ENCODE assay signal across 24 mouse cellular contexts in the genomic region with DNA sequence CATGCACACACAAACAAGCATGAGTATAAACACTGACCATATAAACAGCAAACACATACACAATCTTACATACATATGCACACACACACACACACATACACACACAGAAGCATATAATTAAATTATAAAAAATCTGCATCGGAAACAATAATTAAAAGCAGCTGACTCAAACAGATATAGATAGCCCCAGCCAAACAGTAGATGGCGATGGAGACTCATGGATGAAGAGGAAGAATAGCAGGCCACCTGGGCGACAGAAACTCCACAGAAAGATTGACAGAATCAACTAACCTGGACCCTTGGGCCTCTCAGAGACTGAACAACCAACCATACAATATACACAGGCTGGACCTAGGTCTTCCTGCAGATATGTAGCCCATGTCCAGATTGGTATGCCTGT. TPM values are rescaled to one million over a fixed set of nuclear protein-coding genes. Genes with fewer than 3 reads are reported as not detected.
DNase-seq lines count a peak whose midpoint lies in the region; ATAC-seq and TF ChIP-seq lines count a peak whose summit lies in the region.
"Had no signal": no experiment of that assay in that cellular context is flagged by ENCODE, and none has a peak within 500 bp of the region (broad histone marks: within the 10 kb centered on the region; RNA-seq: fewer than 3 reads in every experiment).

No protein-coding gene starts in this region.

- no peaks in the 10 kb centered on the region for H3K27me3 ChIP-seq in intestine, postnatal 0 days (replicated peaks; ENCODE audit: control insufficient read depth, insufficient read depth, low read length)
- H3K27me3 ChIP-seq in intestine, embryonic 15.5 days (replicated peaks) = no peaks in the 10 kb centered on the region
- H3K27me3 ChIP-seq in CH12.LX (replicated peaks) = no peaks in the 10 kb centered on the region
- H3K27me3 ChIP-seq: embryonic facial prominence, embryonic 15.5 days; forebrain, embryonic 15.5 days; heart, embryonic 13.5 days had no signal

- H3K27ac ChIP-seq in intestine, postnatal 0 days (ENCODE audit: low read depth, low read length) = no peak overlapping the region
- no peak overlapping the region for H3K27ac ChIP-seq in intestine, embryonic 15.5 days
- H3K27ac ChIP-seq in CH12.LX (ENCODE audit: insufficient read depth, low read depth) = no peak overlapping the region
- H3K27ac ChIP-seq: embryonic facial prominence, embryonic 15.5 days; forebrain, embryonic 15.5 days; heart, embryonic 13.5 days had no signal

- H3K9me3 ChIP-seq in intestine, postnatal 0 days (ENCODE audit: control insufficient read depth) = no peaks in the 10 kb centered on the region
- H3K9me3 ChIP-seq in intestine, embryonic 15.5 days = no peaks in the 10 kb centered on the region
- H3K9me3 ChIP-seq in CH12.LX (replicated peaks; ENCODE audit: low read length) = no peaks in the 10 kb centered on the region
- H3K9me3 ChIP-seq: embryonic facial prominence, embryonic 15.5 days; forebrain, embryonic 15.5 days; heart, embryonic 13.5 days had no signal

- no peak for TF ChIP-seq POLR2A in CH12.LX (IDR thresholded peaks at IDR 0.05; ENCODE audit: low read depth, low read length)

- in situ Hi-C loops in CH12.LX (cut with MboI; ENCODE audit: low pct_ligation_motif_present, low pct_unique_long_range_greater_than_20kb, low sequenced_read_pairs) = no loop called here

- ATAC-seq in intestine, postnatal 0 days = no peak
- ATAC-seq in intestine, embryonic 15.5 days = no peak
- ATAC-seq: forebrain, embryonic 15.5 days had no signal

- dilution Hi-C loops in CH12.LX (cut with MboI; ENCODE audit: extremely low pct_ligation_motif_present, extremely low pct_unique_long_range_greater_than_20kb, low sequenced_read_pairs) = no loop called here

- WGBS in intestine, postnatal 0 days = 39% methylated on average over 3 of the region's 3 CpGs
- 38% methylated on average over 3 of the region's 3 CpGs for WGBS in intestine, embryonic 15.5 days

- H3K79me2 ChIP-seq in CH12.LX (replicated peaks; ENCODE audit: control insufficient read depth, extremely low read depth, insufficient read depth, poor library complexity, severe bottlenecking) = no peaks in the 10 kb centered on the region; the same call in 1 of the 2 replicates

- peak; percentile 37 for TF ChIP-seq CTCF in intestine, postnatal 0 days (IDR thresholded peaks at IDR 0.05; ENCODE audit: low read depth)
- peak in 1 of 2 experiments; percentile 14; a peak in 1 of 4 replicates for TF ChIP-seq CTCF in CH12.LX (conservative IDR thresholded peaks at IDR 0.05 in 1 of 2, IDR thresholded peaks at IDR 0.05 in 1 of 2; ENCODE audit: low read depth in 2 of 2, low read length in 2 of 2)

- peak; percentile 13 for TF ChIP-seq RAD21 in CH12.LX (IDR thresholded peaks at IDR 0.05; ENCODE audit: low read depth, low read length)

- no peaks in the 10 kb centered on the region for H3K4me1 ChIP-seq in intestine, postnatal 0 days (replicated peaks; ENCODE audit: control insufficient read depth, insufficient read depth, low read length)
- no peaks in the 10 kb centered on the region for H3K4me1 ChIP-seq in intestine, embryonic 15.5 days (replicated peaks)
- H3K4me1 ChIP-seq in CH12.LX (ENCODE audit: control insufficient read depth in 1 of 2, insufficient read depth in 2 of 2) = no peaks in the 10 kb centered on the region
- H3K4me1 ChIP-seq: embryonic facial prominence, embryonic 15.5 days; forebrain, embryonic 15.5 days; heart, embryonic 13.5 days had no signal

- H3K4me2 ChIP-seq in intestine, postnatal 0 days (replicated peaks; ENCODE audit: low read depth) = no peak overlapping the region
- H3K4me2 ChIP-seq in intestine, embryonic 15.5 days (replicated peaks) = no peak overlapping the region
- no peak overlapping the region for H3K4me2 ChIP-seq in CH12.LX (ENCODE audit: insufficient read depth, low read depth, poor library complexity, severe bottlenecking)
- H3K4me2 ChIP-seq: embryonic facial prominence, embryonic 15.5 days; forebrain, embryonic 15.5 days; heart, embryonic 13.5 days had no signal

- no peak for TF ChIP-seq EP300 in CH12.LX (IDR thresholded peaks at IDR 0.05; ENCODE audit: low read length)

- H3K4me3 ChIP-seq in intestine, postnatal 0 days (ENCODE audit: low read depth, low read length) = no peak overlapping the region
- H3K4me3 ChIP-seq in intestine, embryonic 15.5 days (replicated peaks) = no peak overlapping the region
- no peak overlapping the region for H3K4me3 ChIP-seq in CH12.LX (replicated peaks in 1 of 3; ENCODE audit: low read depth in 2 of 3, low read length in 2 of 3, poor library complexity in 1 of 3)
- H3K4me3 ChIP-seq: embryonic facial prominence, embryonic 15.5 days; forebrain, embryonic 15.5 days; heart, embryonic 13.5 days had no signal

- DNase-seq in embryo, embryonic 11 days = peak; percentile 2
- no peak for DNase-seq in embryo, embryonic 9.5 days (ENCODE audit: extremely low spot score)
- DNase-seq in CH12.LX (ENCODE audit: extremely low read depth) = peak; percentile 15
- peak; percentile 2 for DNase-seq in brain, adult 2 months (ENCODE audit: low read depth, low spot score)
- DNase-seq in ovary, postnatal 14 days (ENCODE audit: low spot score) = no peak
- no peak for DNase-seq in urinary bladder, postnatal 10 days (ENCODE audit: low spot score)
- DNase-seq: adrenal gland, adult 2 months; cerebellum, adult 11 months; cerebellum, postnatal 36 days; heart, postnatal 4 days; kidney, adult 11 months; kidney, postnatal 25 days had no signal

- H3K36me3 ChIP-seq in intestine, postnatal 0 days (ENCODE audit: control insufficient read depth, insufficient read depth) = no peaks in the 10 kb centered on the region
- H3K36me3 ChIP-seq in intestine, embryonic 15.5 days = no peaks in the 10 kb centered on the region
- H3K36me3 ChIP-seq in CH12.LX (replicated peaks in 1 of 2; ENCODE audit: control insufficient read depth in 1 of 2, insufficient read depth in 1 of 2, low read length in 1 of 2) = no peaks in the 10 kb centered on the region
- H3K36me3 ChIP-seq: embryonic facial prominence, embryonic 15.5 days; forebrain, embryonic 15.5 days; heart, embryonic 13.5 days had no signal

- H3K9ac ChIP-seq in intestine, postnatal 0 days (ENCODE audit: low read depth, low read length) = no peak overlapping the region
- H3K9ac ChIP-seq in intestine, embryonic 15.5 days = no peak overlapping the region
- H3K9ac ChIP-seq in CH12.LX (ENCODE audit: insufficient read depth, low read depth) = no peak overlapping the region
- H3K9ac ChIP-seq: embryonic facial prominence, embryonic 15.5 days; forebrain, embryonic 15.5 days; heart, embryonic 13.5 days had no signal

TF ChIP-seq in CH12.LX, 34 proteins besides CTCF, POLR2A, EP300 and RAD21 (continues in another document):
- TF ChIP-seq JUN (IDR thresholded peaks at IDR 0.05; ENCODE audit: insufficient read depth, low read depth, low read length) (no peak), USF2 (conservative IDR thresholded peaks at IDR 0.05; ENCODE audit: low read depth, low read length) (no peak), ELF1 (IDR thresholded peaks at IDR 0.05; ENCODE audit: low read depth, low read length) (no peak), RCOR1 (conservative IDR thresholded peaks at IDR 0.05; ENCODE audit: low read depth, low read length) (no peak), NELFE (IDR thresholded peaks at IDR 0.05; ENCODE audit: low read depth, low read length) (no peak), ZMIZ1 (IDR thresholded peaks at IDR 0.05; ENCODE audit: low read depth, low read length) (no peak), MAZ (IDR thresholded peaks at IDR 0.05; ENCODE audit: low read depth, low read length) (no peak), MEF2A (IDR thresholded peaks at IDR 0.05; ENCODE audit: borderline replicate concordance, low read depth, low read length) (no peak), SIN3A (IDR thresholded peaks at IDR 0.05; ENCODE audit: low read length) (no peak), ZKSCAN1 (IDR thresholded peaks at IDR 0.05; ENCODE audit: borderline replicate concordance, low read depth, low read length) (no peak), GABPA (IDR thresholded peaks at IDR 0.05; ENCODE audit: insufficient replicate concordance, low read depth, low read length) (no peak), UBTF (IDR thresholded peaks at IDR 0.05; ENCODE audit: low read depth, low read length) (no peak), MAFK (IDR thresholded peaks at IDR 0.05; ENCODE audit: insufficient replicate concordance, low read length) (no peak), HCFC1 (IDR thresholded peaks at IDR 0.05; ENCODE audit: low read depth, low read length) (no peak), TBP (conservative IDR thresholded peaks at IDR 0.05; ENCODE audit: low read depth, low read length) (no peak)

RNA-seq across cellular contexts. Expression of a gene that starts 1.1 kb away (rescaled TPM):
- not detected in 2 replicates for polyA plus RNA-seq in intestine, postnatal 0 days (2015; fragmentation: Nextera tagmentation; extraction: Ambion mirVana)
- polyA plus RNA-seq in intestine, embryonic 15.5 days (2015; fragmentation: Nextera tagmentation; extraction: Ambion mirVana) = not detected in 2 replicates
- not detected in 2 replicates for total RNA-seq in CH12.LX (2012; rRNA removed)
- total RNA-seq in CH12.LX (2014; rRNA removed) = not detected in 2 replicates
- not detected in 2 replicates for polyA plus RNA-seq in CH12.LX (2012; ENCODE audit: insufficient read length, low read depth)
- total RNA-seq: adrenal gland, adult 2 months; granulocyte monocyte progenitor cell, adult 5-6 weeks; heart, postnatal 4 days; layer of hippocampus, postnatal 10 days; left cerebral cortex, postnatal 14 days had no signal
- polyA plus RNA-seq: adrenal gland, adult 2 months; forebrain, embryonic 15.5 days; heart, embryonic 13.5 days; limb, embryonic 14.5 days; liver, embryonic 16.5 days; neural tube, embryonic 14.5 days; urinary bladder, adult 2 months had no signal

RNA-seq across cellular contexts. Expression of a gene that starts 11.7 kb away (rescaled TPM):
- not detected in 2 replicates for polyA plus RNA-seq in intestine, postnatal 0 days (2015; fragmentation: Nextera tagmentation; extraction: Ambion mirVana)
- not detected in 2 replicates for polyA plus RNA-seq in intestine, embryonic 15.5 days (2015; fragmentation: Nextera tagmentation; extraction: Ambion mirVana)
- not detected in 2 replicates for total RNA-seq in CH12.LX (2012; rRNA removed)
- not detected in 2 replicates for total RNA-seq in CH12.LX (2014; rRNA removed)
- not detected in 2 replicates for polyA plus RNA-seq in CH12.LX (2012; ENCODE audit: insufficient read length, low read depth)
- total RNA-seq: adrenal gland, adult 2 months; granulocyte monocyte progenitor cell, adult 5-6 weeks; heart, postnatal 4 days; layer of hippocampus, postnatal 10 days; left cerebral cortex, postnatal 14 days had no signal
- polyA plus RNA-seq: adrenal gland, adult 2 months; forebrain, embryonic 15.5 days; heart, embryonic 13.5 days; limb, embryonic 14.5 days; liver, embryonic 16.5 days; neural tube, embryonic 14.5 days; urinary bladder, adult 2 months had no signal

RNA-seq across cellular contexts. Expression of a gene that starts 14.3 kb away (rescaled TPM):
- not detected in 2 replicates for polyA plus RNA-seq in intestine, postnatal 0 days (2015; fragmentation: Nextera tagmentation; extraction: Ambion mirVana)
- not detected in 2 replicates for polyA plus RNA-seq in intestine, embryonic 15.5 days (2015; fragmentation: Nextera tagmentation; extraction: Ambion mirVana)
- total RNA-seq in CH12.LX (2012; rRNA removed) = not detected in 2 replicates
- total RNA-seq in CH12.LX (2014; rRNA removed) = not detected in 2 replicates
- not detected in 2 replicates for polyA plus RNA-seq in CH12.LX (2012; ENCODE audit: insufficient read length, low read depth)
- total RNA-seq: adrenal gland, adult 2 months; granulocyte monocyte progenitor cell, adult 5-6 weeks; heart, postnatal 4 days; layer of hippocampus, postnatal 10 days; left cerebral cortex, postnatal 14 days had no signal
- polyA plus RNA-seq: adrenal gland, adult 2 months; embryonic facial prominence, embryonic 15.5 days; forebrain, embryonic 15.5 days; heart, embryonic 13.5 days; limb, embryonic 14.5 days; liver, embryonic 16.5 days; neural tube, embryonic 14.5 days; urinary bladder, adult 2 months had no signal

RNA-seq across cellular contexts. Expression of a gene that starts 25.5 kb away (rescaled TPM):
- not detected in 2 replicates for polyA plus RNA-seq in intestine, postnatal 0 days (2015; fragmentation: Nextera tagmentation; extraction: Ambion mirVana)
- polyA plus RNA-seq in intestine, embryonic 15.5 days (2015; fragmentation: Nextera tagmentation; extraction: Ambion mirVana) = not detected in 2 replicates
- not detected in 2 replicates for total RNA-seq in CH12.LX (2012; rRNA removed)
- total RNA-seq in CH12.LX (2014; rRNA removed) = not detected in 2 replicates
- not detected in 2 replicates for polyA plus RNA-seq in CH12.LX (2012; ENCODE audit: insufficient read length, low read depth)
- total RNA-seq: adrenal gland, adult 2 months; granulocyte monocyte progenitor cell, adult 5-6 weeks; heart, postnatal 4 days; layer of hippocampus, postnatal 10 days; left cerebral cortex, postnatal 14 days had no signal
- polyA plus RNA-seq: adrenal gland, adult 2 months; forebrain, embryonic 15.5 days; heart, embryonic 13.5 days; limb, embryonic 14.5 days; liver, embryonic 16.5 days; neural tube, embryonic 14.5 days; urinary bladder, adult 2 months had no signal

RNA-seq across cellular contexts. Expression of a gene that starts 33.0 kb away (rescaled TPM):
- polyA plus RNA-seq in intestine, postnatal 0 days (2015; fragmentation: Nextera tagmentation; extraction: Ambion mirVana) = not detected in 2 replicates
- polyA plus RNA-seq in intestine, embryonic 15.5 days (2015; fragmentation: Nextera tagmentation; extraction: Ambion mirVana) = not detected in 2 replicates
- total RNA-seq in CH12.LX (2012; rRNA removed) (not detected in 2 replicates), CH12.LX (2014; rRNA removed) (not detected in 2 replicates)
- polyA plus RNA-seq in CH12.LX (2012; ENCODE audit: insufficient read length, low read depth) = not detected in 2 replicates
- total RNA-seq: adrenal gland, adult 2 months; granulocyte monocyte progenitor cell, adult 5-6 weeks; heart, postnatal 4 days; layer of hippocampus, postnatal 10 days; left cerebral cortex, postnatal 14 days had no signal
- polyA plus RNA-seq: adrenal gland, adult 2 months; forebrain, embryonic 15.5 days; heart, embryonic 13.5 days; limb, embryonic 14.5 days; liver, embryonic 16.5 days; neural tube, embryonic 14.5 days; urinary bladder, adult 2 months had no signal

Comparison
In these comparisons a context has a peak if more than half of its experiments do, and no peak if none do; other contexts are left out.
1. DNase-seq: peak in embryo, embryonic 11 days (single experiment), CH12.LX (single experiment) and brain, adult 2 months (single experiment); none in embryo, embryonic 9.5 days (single experiment), ovary, postnatal 14 days (single experiment) and urinary bladder, postnatal 10 days (single experiment).